Mouse (Mus musculus): ENCODE measurements at regions not wholly inside any gene's neighbourhood (a gene's known extent, or its start where the extent isn't known, plus 50 kb on each side); places are given as distances from the start of the nearest gene placed in this dataset.
A peak's percentile ranks its signal among the peaks of the same experiment; 100 is the strongest.

- WGBS (ENCODE audit: missing documents), result 67% methylated on average over 7 of the region's 7 CpGs
- no peaks in the 10 kb centered on the region for H3K79me2 ChIP-seq (ENCODE audit: inconsistent target)
- H3K4me3 ChIP-seq (ENCODE audit: inconsistent target), result no peak overlapping the region
- H3K27ac ChIP-seq, result no peak overlapping the region
- H3K36me3 ChIP-seq (ENCODE audit: inconsistent target), result no peaks in the 10 kb centered on the region
Measured at GRCm38 (mm10) chr4:58627021-58627420, 73.3 kb upstream of the Lpar1 start.

- 84% methylated on average over 2 of the region's 3 CpGs for WGBS (ENCODE audit: missing documents)
Measured at GRCm38 (mm10) chr4:58624059-58624458, 70.4 kb upstream of the Lpar1 start.

GRCm38 (mm10) chr4:58620641-58621040 lies 66.9 kb upstream of the Lpar1 start:
- H3K79me2 ChIP-seq (ENCODE audit: inconsistent target), result no peaks in the 10 kb centered on the region
- no peak overlapping the region for H3K27ac ChIP-seq
- H3K36me3 ChIP-seq (ENCODE audit: inconsistent target), result no peaks in the 10 kb centered on the region
- 89% methylated on average over 3 of the region's 3 CpGs for WGBS (ENCODE audit: missing documents)
- H3K4me3 ChIP-seq (ENCODE audit: inconsistent target), result no peak overlapping the region

More at GRCm38 (mm10) chr4:58624059-58624458, 70.4 kb upstream of the Lpar1 start:
- no peak overlapping the region for H3K27ac ChIP-seq
- no peak overlapping the region for H3K4me3 ChIP-seq (ENCODE audit: inconsistent target)
- H3K79me2 ChIP-seq (ENCODE audit: inconsistent target), result no peaks in the 10 kb centered on the region
- no peaks in the 10 kb centered on the region for H3K36me3 ChIP-seq (ENCODE audit: inconsistent target)

GRCm38 (mm10) chr4:58617261-58617660 lies 63.6 kb upstream of the Lpar1 start:
- no peak overlapping the region for H3K4me3 ChIP-seq (ENCODE audit: inconsistent target)
- WGBS (ENCODE audit: missing documents), result 97% methylated on average over 3 of the region's 3 CpGs
- H3K36me3 ChIP-seq (ENCODE audit: inconsistent target), result no peaks in the 10 kb centered on the region
- no peak overlapping the region for H3K27ac ChIP-seq
- no peaks in the 10 kb centered on the region for H3K79me2 ChIP-seq (ENCODE audit: inconsistent target)

- 84% methylated on average over 6 of the region's 6 CpGs for WGBS (ENCODE audit: missing documents)
- no peaks in the 10 kb centered on the region for H3K79me2 ChIP-seq (ENCODE audit: inconsistent target)
- peak overlapping the region; percentile 6; the same call in 1 of the 2 replicates for H3K4me3 ChIP-seq (ENCODE audit: inconsistent target)
- no peak overlapping the region for H3K27ac ChIP-seq
- H3K36me3 ChIP-seq (ENCODE audit: inconsistent target), result no peaks in the 10 kb centered on the region
Measured at GRCm38 (mm10) chr4:58613536-58613935, 59.8 kb upstream of the Lpar1 start.

GRCm38 (mm10) chr4:58613022-58613421 lies 59.3 kb upstream of the Lpar1 start:
- Histone ChIP-seq H3K27ac (no peak overlapping the region), H3K36me3 (ENCODE audit: inconsistent target) (no peaks in the 10 kb centered on the region), H3K4me3 (ENCODE audit: inconsistent target) (peak overlapping the region; percentile 6; the same call in 1 of the 2 replicates), H3K79me2 (ENCODE audit: inconsistent target) (no peaks in the 10 kb centered on the region)
- WGBS (ENCODE audit: missing documents), result 18% methylated on average over 3 of the region's 3 CpGs

- Histone ChIP-seq H3K36me3 (ENCODE audit: inconsistent target) (no peaks in the 10 kb centered on the region), H3K4me3 (ENCODE audit: inconsistent target) (no peak overlapping the region), H3K27ac (no peak overlapping the region), H3K79me2 (ENCODE audit: inconsistent target) (no peaks in the 10 kb centered on the region)
- WGBS (ENCODE audit: missing documents), result 86% methylated on average over 2 of the region's 2 CpGs
Measured at GRCm38 (mm10) chr4:58607491-58607890, 53.8 kb upstream of the Lpar1 start.

GRCm38 (mm10) chr4:58605941-58606340 lies 52.2 kb upstream of the Lpar1 start:
- no peaks in the 10 kb centered on the region for H3K79me2 ChIP-seq (ENCODE audit: inconsistent target)
- no peak overlapping the region for H3K4me3 ChIP-seq (ENCODE audit: inconsistent target)
- 97% methylated on average over 3 of the region's 3 CpGs for WGBS (ENCODE audit: missing documents)
- H3K27ac ChIP-seq, result no peak overlapping the region
- H3K36me3 ChIP-seq (ENCODE audit: inconsistent target), result no peaks in the 10 kb centered on the region
